In genomic region chr7:45174567-45175280, GRCm38 (mm10) we compare ENCODE assay signal across 12 mouse cellular contexts. TPM values are rescaled to one million over a fixed set of nuclear protein-coding genes. Genes with fewer than 3 reads are reported as not detected.
DNase-seq lines count a peak whose midpoint lies in the region; ATAC-seq and TF ChIP-seq lines count a peak whose summit lies in the region.
"Had no signal": no experiment of that assay in that cellular context is flagged by ENCODE, and none has a peak within 500 bp of the region (broad histone marks: within the 10 kb centered on the region; RNA-seq: fewer than 3 reads in every experiment).

No protein-coding gene starts in this region.

- H3K4me2 ChIP-seq in lung, embryonic 15.5 days: peak overlapping the region; percentile 23
- H3K4me2 ChIP-seq in intestine, embryonic 16.5 days (ENCODE audit: low read depth, low read length): no peak overlapping the region
- H3K4me2 ChIP-seq in neural tube, embryonic 15.5 days: peak overlapping the region; percentile 39

- peak; percentile 54 for DNase-seq in embryo, embryonic 10 days (ENCODE audit: low spot score)
- DNase-seq in embryo, embryonic 9.5 days (ENCODE audit: extremely low spot score): no peak
- no peak for DNase-seq in lung, adult 2 months
- no peak for DNase-seq in adrenal gland, postnatal 4 days (ENCODE audit: low spot score in 2 of 2)
- no peak for DNase-seq in thymus, adult 18-20 months
- DNase-seq: adrenal gland, postnatal 14 days; lung, postnatal 36 days had no signal

- no peak for TF ChIP-seq POLR2A in lung, adult 2 months (IDR thresholded peaks at IDR 0.05; ENCODE audit: borderline replicate concordance, extremely low read depth, low read depth, low read length)

- no peaks in the 10 kb centered on the region for H3K36me3 ChIP-seq in lung, embryonic 15.5 days
- no peaks in the 10 kb centered on the region for H3K36me3 ChIP-seq in intestine, embryonic 16.5 days (ENCODE audit: control insufficient read depth, insufficient read depth, low read length)
- H3K36me3 ChIP-seq in neural tube, embryonic 15.5 days: no peaks in the 10 kb centered on the region

- H3K4me1 ChIP-seq in lung, embryonic 15.5 days: 0 out of 2 replicates have a peak, but pooled peaks cover 9% of the 10 kb centered on the region
- no peaks in the 10 kb centered on the region for H3K4me1 ChIP-seq in lung, adult 2 months (ENCODE audit: control insufficient read depth, insufficient read depth, low read length)
- 0 out of 2 replicates have a peak, but pooled peaks cover 8% of the 10 kb centered on the region for H3K4me1 ChIP-seq in intestine, embryonic 16.5 days (ENCODE audit: control insufficient read depth, insufficient read depth, low read length)
- peaks cover 14% of the 10 kb centered on the region for H3K4me1 ChIP-seq in neural tube, embryonic 15.5 days

- H3K9ac ChIP-seq in lung, embryonic 15.5 days: no peak overlapping the region
- no peak overlapping the region for H3K9ac ChIP-seq in intestine, embryonic 16.5 days (ENCODE audit: low read depth, low read length)
- H3K9ac ChIP-seq in neural tube, embryonic 15.5 days (replicated peaks): no peak overlapping the region

- 6% methylated on average over 25 of the region's 29 CpGs for WGBS in lung, embryonic 15.5 days
- WGBS in lung, adult 2 months: 7% methylated on average over 29 of the region's 29 CpGs
- WGBS in intestine, embryonic 16.5 days: 5% methylated on average over 29 of the region's 29 CpGs
- WGBS in neural tube, embryonic 15.5 days: 3% methylated on average over 29 of the region's 29 CpGs

- ATAC-seq in lung, embryonic 15.5 days (ENCODE audit: borderline replicate concordance, extremely low read depth, low FRiP score, low TSS enrichment): peak; percentile 44; the same call in 1 of the 2 replicates
- ATAC-seq in intestine, embryonic 16.5 days: no peak; the same call in 1 of the 2 replicates
- ATAC-seq in neural tube, embryonic 15.5 days (ENCODE audit: low FRiP score): no peak
- ATAC-seq: inflammation-experienced regulatory T-cells, adult 6 months had no signal

- peaks cover 94% of the 10 kb centered on the region for H3K27me3 ChIP-seq in lung, embryonic 15.5 days
- H3K27me3 ChIP-seq in intestine, embryonic 16.5 days (replicated peaks; ENCODE audit: control insufficient read depth, insufficient read depth, low read length): peaks cover 61% of the 10 kb centered on the region
- peaks cover 87% of the 10 kb centered on the region for H3K27me3 ChIP-seq in neural tube, embryonic 15.5 days (replicated peaks)

- H3K9me3 ChIP-seq in lung, embryonic 15.5 days: peaks cover 2% of the 10 kb centered on the region; the same call in 1 of the 2 replicates
- H3K9me3 ChIP-seq in intestine, embryonic 16.5 days (ENCODE audit: control insufficient read depth, low read length): peaks cover 10% of the 10 kb centered on the region
- H3K9me3 ChIP-seq in neural tube, embryonic 15.5 days (replicated peaks): no peaks in the 10 kb centered on the region

- H3K4me3 ChIP-seq in lung, embryonic 15.5 days: 0 out of 2 replicates have a peak overlapping the region, but pooled peaks have one; percentile 9
- no peak overlapping the region for H3K4me3 ChIP-seq in lung, adult 2 months (replicated peaks; ENCODE audit: extremely low read depth, low read depth, low read length)
- H3K4me3 ChIP-seq in intestine, embryonic 16.5 days (ENCODE audit: low read length): peak overlapping the region; percentile 5; the same call in 1 of the 2 replicates
- peak overlapping the region; percentile 14; the same call in 1 of the 2 replicates for H3K4me3 ChIP-seq in neural tube, embryonic 15.5 days (replicated peaks)

- TF ChIP-seq CTCF in lung, adult 2 months (IDR thresholded peaks at IDR 0.05; ENCODE audit: insufficient read depth, low read length): no peak

- H3K27ac ChIP-seq in lung, embryonic 15.5 days: no peak overlapping the region
- no peak overlapping the region for H3K27ac ChIP-seq in intestine, embryonic 16.5 days (ENCODE audit: low read length)
- no peak overlapping the region for H3K27ac ChIP-seq in neural tube, embryonic 15.5 days (replicated peaks)

RNA-seq across cellular contexts. Expression of gene Gfy, which starts 4.6 kb away (rescaled TPM):
- polyA plus RNA-seq in lung, embryonic 15.5 days (2015; fragmentation: Nextera tagmentation; extraction: Ambion mirVana): not detected in 2 replicates
- 0.44 and 0.53 TPM in 2 replicates for polyA plus RNA-seq in lung, adult 2 months (2012; rRNA removed)
- polyA plus RNA-seq in intestine, embryonic 16.5 days (2015; fragmentation: Nextera tagmentation; extraction: Ambion mirVana): not detected in 2 replicates
- not detected in 2 replicates for polyA plus RNA-seq in neural tube, embryonic 15.5 days (2015; fragmentation: Nextera tagmentation; extraction: Ambion mirVana)
- total RNA-seq in adrenal gland, postnatal 4 days (2021): not detected
- total RNA-seq: adrenal gland, postnatal 14 days had no signal
- polyA plus RNA-seq: C2C12; inflammation-experienced regulatory T-cells, adult 6 months had no signal

RNA-seq across cellular contexts. Expression of gene Pth2, which starts 6.1 kb away (rescaled TPM):
- polyA plus RNA-seq in lung, embryonic 15.5 days (2015; fragmentation: Nextera tagmentation; extraction: Ambion mirVana): not detected in 2 replicates
- not detected in 2 replicates for polyA plus RNA-seq in lung, adult 2 months (2012; rRNA removed)
- not detected in 2 replicates for polyA plus RNA-seq in intestine, embryonic 16.5 days (2015; fragmentation: Nextera tagmentation; extraction: Ambion mirVana)
- not detected in 2 replicates for polyA plus RNA-seq in neural tube, embryonic 15.5 days (2015; fragmentation: Nextera tagmentation; extraction: Ambion mirVana)
- total RNA-seq in adrenal gland, postnatal 4 days (2021): not detected
- total RNA-seq: adrenal gland, postnatal 14 days had no signal
- polyA plus RNA-seq: C2C12; inflammation-experienced regulatory T-cells, adult 6 months had no signal

RNA-seq across cellular contexts. Expression of gene Slc17a7, which starts 11.0 kb away (rescaled TPM):
- 0.33 and 0.55 TPM in 2 replicates for polyA plus RNA-seq in lung, embryonic 15.5 days (2015; fragmentation: Nextera tagmentation; extraction: Ambion mirVana)
- polyA plus RNA-seq in lung, adult 2 months (2012; rRNA removed): 2.4 and 2.7 TPM in 2 replicates
- 0.13 TPM in 1 of 2 replicates, not detected in the other for polyA plus RNA-seq in intestine, embryonic 16.5 days (2015; fragmentation: Nextera tagmentation; extraction: Ambion mirVana)
- 0.37 and 0.55 TPM in 2 replicates for polyA plus RNA-seq in neural tube, embryonic 15.5 days (2015; fragmentation: Nextera tagmentation; extraction: Ambion mirVana)
- total RNA-seq in adrenal gland, postnatal 4 days (2021): 1 to 10 TPM in 1 of 2 experiments, under 1 TPM in 1; 0.31 to 1.9 TPM

RNA-seq across cellular contexts. Expression of gene Aldh16a1, which starts 20.3 kb away (rescaled TPM):
- 54.8 and 56.8 TPM in 2 replicates for polyA plus RNA-seq in lung, embryonic 15.5 days (2015; fragmentation: Nextera tagmentation; extraction: Ambion mirVana)
- 48.6 and 58.5 TPM in 2 replicates for polyA plus RNA-seq in lung, adult 2 months (2012; rRNA removed)
- polyA plus RNA-seq in intestine, embryonic 16.5 days (2015; fragmentation: Nextera tagmentation; extraction: Ambion mirVana): 106 and 110 TPM in 2 replicates
- polyA plus RNA-seq in neural tube, embryonic 15.5 days (2015; fragmentation: Nextera tagmentation; extraction: Ambion mirVana): 19.5 and 26.8 TPM in 2 replicates
- total RNA-seq in adrenal gland, postnatal 4 days (2021): 10 to 100 TPM; 76.4 to 90.1 TPM

RNA-seq across cellular contexts. Expression of gene Pih1d1, which starts 20.6 kb away (rescaled TPM):
- polyA plus RNA-seq in lung, embryonic 15.5 days (2015; fragmentation: Nextera tagmentation; extraction: Ambion mirVana): 100 and 103 TPM in 2 replicates
- polyA plus RNA-seq in lung, adult 2 months (2012; rRNA removed): 46.9 and 50.1 TPM in 2 replicates
- polyA plus RNA-seq in intestine, embryonic 16.5 days (2015; fragmentation: Nextera tagmentation; extraction: Ambion mirVana): 90.9 and 96.5 TPM in 2 replicates
- 81.7 and 82.9 TPM in 2 replicates for polyA plus RNA-seq in neural tube, embryonic 15.5 days (2015; fragmentation: Nextera tagmentation; extraction: Ambion mirVana)
- total RNA-seq in adrenal gland, postnatal 4 days (2021): 10 to 100 TPM; 60.7 to 65.2 TPM
